Mouse (Mus musculus) cerebellum, adult 2 months (tissue): Measurements from ENCODE around the gene Prkce. TPM values are rescaled to one million over a fixed set of nuclear protein-coding genes. Genes with fewer than 3 reads are reported as not detected.

Experiments used
- DNase-seq, 2 experiments: peaks; one replicate each; pipeline ENCODE4 v3.0.0; 2021
- H3K27ac ChIP-seq: fragments of 200-500 bp; 2 replicates; pipeline ENCODE4 v1.5.1; 2012; ENCODE audit warnings: low read length, control low read depth, inconsistent platforms; ENCODE audit not compliant: insufficient read depth
- H3K27me3 ChIP-seq: fragments of 200-500 bp; 2 replicates; pipeline ENCODE4 v1.6.1; 2012; ENCODE audit warnings: inconsistent platforms, mild to moderate bottlenecking, low read length, moderate library complexity; ENCODE audit not compliant: control insufficient read depth, insufficient read depth
- H3K4me1 ChIP-seq: fragments of 200-500 bp; 2 replicates; pipeline ENCODE4 v1.6.1; 2011; ENCODE audit warnings: low read length; ENCODE audit not compliant: control insufficient read depth, insufficient read depth
- H3K4me3 ChIP-seq: fragments of 200-500 bp; replicated peaks from 2 replicates; pipeline ENCODE3; 2011; ENCODE audit warnings: mild to moderate bottlenecking, low read depth, low read length, control low read depth; ENCODE audit not compliant: insufficient read depth
- CTCF ChIP-seq: fragments of 200-500 bp; IDR thresholded peaks from 2 replicates; pipeline ENCODE4 v1.5.1; 2011; ENCODE audit warnings: low read depth, mild to moderate bottlenecking, control low read depth, low read length, moderate library complexity, borderline replicate concordance; ENCODE audit not compliant: insufficient read depth
- POLR2A ChIP-seq: fragments of 200-500 bp; IDR thresholded peaks from 2 replicates; pipeline ENCODE4 v1.6.1; 2011; ENCODE audit warnings: low read length, control low read depth, borderline replicate concordance; ENCODE audit not compliant: insufficient read depth
- WGBS: fragments of 180-500 bp; shearing (Covaris S2); methylation state at CpG from one replicate; pipeline ENCODE4 v1.1.7; 2018; 5-methylcytosine and 5-hydroxymethylcytosine counted together
- polyA plus RNA-seq: library from polyadenylated mRNA; depleted of rRNA; stranded (reverse); fragments of >200 nt; gene quantifications from 2 replicates; pipeline ENCODE4 v1.2.3, GENCODE M21; 2012

Gene Prkce
- polyA plus RNA-seq, 1 experiment, result 53.7 TPM

GRCm38 (mm10) chr17:86505183-86505631, 337.6 kb downstream of the Prkce start, which contains the start of gene Gm10309:
TSS of gene Gm10309 (minus strand) at chr17:86505232.
- no peak within 1 kb of the TSS for H3K4me3 ChIP-seq
- H3K27ac ChIP-seq, result no peak within 1 kb of the TSS
- H3K27me3 ChIP-seq, result no peaks in the 10 kb centered on the region
- TF ChIP-seq POLR2A (no peak), CTCF (no peak)
- DNase-seq, result peak; percentile 84 to 87
- WGBS, result 9% methylated on average over 8 of the region's 8 CpGs
- peaks cover 19% of the 10 kb centered on the region for H3K4me1 ChIP-seq

GRCm38 (mm10) chr17:86506881-86507280, 339.3 kb downstream of the Prkce start:
- peaks cover 19% of the 10 kb centered on the region for H3K4me1 ChIP-seq
- 87% methylated on average over 5 of the region's 5 CpGs for WGBS
- H3K27me3 ChIP-seq, result no peaks in the 10 kb centered on the region
- no peak overlapping the region for H3K27ac ChIP-seq
- no peak overlapping the region for H3K4me3 ChIP-seq
- TF ChIP-seq POLR2A, result no peak
- TF ChIP-seq CTCF, result no peak
- no peak for DNase-seq

- WGBS, result 48% methylated on average over 19 of the region's 19 CpGs
- TF ChIP-seq POLR2A, result no peak
- TF ChIP-seq CTCF, result no peak
Observed at GRCm38 (mm10) chr17:86507342-86508211, 340.0 kb downstream of the Prkce start.

GRCm38 (mm10) chr17:86508212-86508490, 340.6 kb downstream of the Prkce start:
- no peak overlapping the region for H3K27ac ChIP-seq
- 98% methylated on average over 3 of the region's 3 CpGs for whole genome bisulfite sequencing
- H3K4me3 ChIP-seq, result no peak overlapping the region
- no peak for DNase-seq
- TF ChIP-seq POLR2A (no peak), CTCF (no peak)
- peaks cover 19% of the 10 kb centered on the region for H3K4me1 ChIP-seq
- H3K27me3 ChIP-seq, result no peaks in the 10 kb centered on the region

More at GRCm38 (mm10) chr17:86507342-86508211, 340.0 kb downstream of the Prkce start:
- Histone ChIP-seq H3K4me1 (peaks cover 19% of the 10 kb centered on the region), H3K27ac (no peak overlapping the region), H3K4me3 (no peak overlapping the region), H3K27me3 (no peaks in the 10 kb centered on the region)
- DNase-seq, result peak in 1 of 2 experiments; percentile 38

GRCm38 (mm10) chr17:86509871-86510270, 342.3 kb downstream of the Prkce start:
- TF ChIP-seq CTCF, result no peak
- TF ChIP-seq POLR2A, result no peak
- no peaks in the 10 kb centered on the region for H3K27me3 ChIP-seq
- 68% methylated on average over 5 of the region's 5 CpGs for WGBS

GRCm38 (mm10) chr17:86514974-86515620, 347.5 kb downstream of the Prkce start:
- Histone ChIP-seq H3K27me3 (no peaks in the 10 kb centered on the region), H3K4me1 (peaks cover 11% of the 10 kb centered on the region), H3K27ac (no peak overlapping the region), H3K4me3 (no peak overlapping the region)
- no peak for DNase-seq
- 92% methylated on average over 13 of the region's 13 CpGs for WGBS
- no peak for TF ChIP-seq POLR2A

More at GRCm38 (mm10) chr17:86509871-86510270, 342.3 kb downstream of the Prkce start:
- Histone ChIP-seq H3K4me1 (peaks cover 15% of the 10 kb centered on the region), H3K27ac (no peak overlapping the region), H3K4me3 (no peak overlapping the region)
- no peak for DNase-seq

GRCm38 (mm10) chr17:86516630-86517029, 349.0 kb downstream of the Prkce start:
- DNase-seq, result peak; percentile 47 to 68
- WGBS, result 38% methylated on average over 5 of the region's 5 CpGs

GRCm38 (mm10) chr17:86518604-86519003, 351.0 kb downstream of the Prkce start:
- no peak for TF ChIP-seq CTCF
- TF ChIP-seq POLR2A, result no peak
- Histone ChIP-seq H3K4me3 (no peak overlapping the region), H3K27ac (no peak overlapping the region), H3K27me3 (no peaks in the 10 kb centered on the region), H3K4me1 (peaks cover 23% of the 10 kb centered on the region)
- no peak for DNase-seq
- WGBS, result 98% methylated on average over 7 of the region's 7 CpGs

More at GRCm38 (mm10) chr17:86516630-86517029, 349.0 kb downstream of the Prkce start:
- Histone ChIP-seq H3K27ac (no peak overlapping the region), H3K27me3 (no peaks in the 10 kb centered on the region), H3K4me1 (peaks cover 23% of the 10 kb centered on the region), H3K4me3 (no peak overlapping the region)
- TF ChIP-seq POLR2A (no peak), CTCF (no peak)
